14 mouse cellular contexts compared by ENCODE assay signal in genomic region chr14:14354511-14355359, GRCm38 (mm10). TPM values are rescaled to one million over a fixed set of nuclear protein-coding genes. Genes with fewer than 3 reads are reported as not detected.
DNase-seq lines count a peak whose midpoint lies in the region; ATAC-seq lines count a peak whose summit lies in the region.
"Had no signal": no experiment of that assay in that cellular context is flagged by ENCODE, and none has a peak within 500 bp of the region (broad histone marks: within the 10 kb centered on the region; RNA-seq: fewer than 3 reads in every experiment).

No protein-coding gene starts in this region.

- no peaks in the 10 kb centered on the region for H3K27me3 ChIP-seq in embryonic facial prominence, embryonic 11.5 days (ENCODE audit: control insufficient read depth, insufficient read depth, low read length)
- no peaks in the 10 kb centered on the region for H3K27me3 ChIP-seq in midbrain, embryonic 14.5 days (ENCODE audit: control insufficient read depth, insufficient read depth, low read length)
- H3K27me3 ChIP-seq: limb, embryonic 12.5 days; Patski had no signal

- H3K27ac ChIP-seq in embryonic facial prominence, embryonic 11.5 days (replicated peaks; ENCODE audit: low read depth, low read length): no peak overlapping the region
- H3K27ac ChIP-seq in midbrain, embryonic 14.5 days (replicated peaks; ENCODE audit: low read depth, low read length): no peak overlapping the region
- H3K27ac ChIP-seq: limb, embryonic 12.5 days had no signal

- peaks cover 1% of the 10 kb centered on the region for H3K9me3 ChIP-seq in embryonic facial prominence, embryonic 11.5 days (replicated peaks; ENCODE audit: control insufficient read depth, low read length)
- peaks cover 23% of the 10 kb centered on the region for H3K9me3 ChIP-seq in midbrain, embryonic 14.5 days (ENCODE audit: control insufficient read depth, low read length)

- H3K9ac ChIP-seq in embryonic facial prominence, embryonic 11.5 days (replicated peaks; ENCODE audit: low read length): no peak overlapping the region
- H3K9ac ChIP-seq in midbrain, embryonic 14.5 days (replicated peaks; ENCODE audit: low read length): no peak overlapping the region
- H3K9ac ChIP-seq: limb, embryonic 12.5 days had no signal

- H3K4me3 ChIP-seq in embryonic facial prominence, embryonic 11.5 days (ENCODE audit: low read depth, low read length): no peak overlapping the region
- H3K4me3 ChIP-seq in midbrain, embryonic 14.5 days (replicated peaks; ENCODE audit: low read depth, low read length): no peak overlapping the region
- H3K4me3 ChIP-seq: limb, embryonic 12.5 days had no signal

- ATAC-seq in embryonic facial prominence, embryonic 11.5 days (replicated peaks; ENCODE audit: insufficient number of reproducible peaks, low FRiP score, low TSS enrichment, low read depth): 0 out of 2 replicates have a peak, but pooled peaks have one; percentile 6
- ATAC-seq in midbrain, embryonic 14.5 days (ENCODE audit: low FRiP score, low TSS enrichment): peak; percentile 36
- ATAC-seq: Patski had no signal

- 94% methylated on average over 13 of the region's 13 CpGs for WGBS in embryonic facial prominence, embryonic 11.5 days
- 67% methylated on average over 13 of the region's 13 CpGs for WGBS in midbrain, embryonic 14.5 days

- H3K4me1 ChIP-seq in embryonic facial prominence, embryonic 11.5 days (ENCODE audit: control insufficient read depth, insufficient read depth, low read length): no peaks in the 10 kb centered on the region
- H3K4me1 ChIP-seq in midbrain, embryonic 14.5 days (ENCODE audit: control insufficient read depth, insufficient read depth, low read length): no peaks in the 10 kb centered on the region
- H3K4me1 ChIP-seq: limb, embryonic 12.5 days had no signal

- intact Hi-C loops in left cerebral cortex, postnatal 10 days (cut with DNase I): no loop called here

- no peaks in the 10 kb centered on the region for H3K36me3 ChIP-seq in embryonic facial prominence, embryonic 11.5 days (replicated peaks; ENCODE audit: control insufficient read depth, insufficient read depth, low read depth, low read length)
- no peaks in the 10 kb centered on the region for H3K36me3 ChIP-seq in midbrain, embryonic 14.5 days (ENCODE audit: control insufficient read depth, insufficient read depth, low read length)

- no peak overlapping the region for H3K4me2 ChIP-seq in embryonic facial prominence, embryonic 11.5 days (ENCODE audit: low read depth, low read length)
- no peak overlapping the region for H3K4me2 ChIP-seq in midbrain, embryonic 14.5 days (ENCODE audit: low read length)
- H3K4me2 ChIP-seq: limb, embryonic 12.5 days had no signal

- DNase-seq in left cerebral cortex, postnatal 10 days (ENCODE audit: extremely low spot score in 1 of 2, low spot score in 2 of 2): peak; percentile 1 to 41
- DNase-seq in left cerebral cortex, adult 11 months (ENCODE audit: low spot score): no peak
- DNase-seq in T-cell, adult 2 months (ENCODE audit: low spot score): peak; percentile 22
- no peak for DNase-seq in embryonic facial prominence, embryonic 11.5 days (ENCODE audit: low spot score)
- DNase-seq in midbrain, embryonic 14.5 days: peak; percentile 68
- no peak for DNase-seq in gastrocnemius, postnatal 25 days
- no peak for DNase-seq in layer of hippocampus, postnatal 14 days (ENCODE audit: low spot score in 2 of 2)
- DNase-seq: kidney, adult 18-20 months; spleen, adult 18-20 months had no signal

RNA-seq across cellular contexts. Expression of gene Il3ra, which starts 8.7 kb away (rescaled TPM):
- 1 to 10 TPM; 3.4 TPM for total RNA-seq in left cerebral cortex, postnatal 10 days (2021)
- polyA plus RNA-seq in embryonic facial prominence, embryonic 11.5 days (2014; fragmentation: Nextera tagmentation; extraction: Ambion mirVana): 1.4 and 3.8 TPM in 2 replicates
- 2.4 TPM in 2 replicates for polyA plus RNA-seq in midbrain, embryonic 14.5 days (2014; fragmentation: Nextera tagmentation; extraction: Ambion mirVana)
- 1 to 10 TPM; 2.0 to 4.0 TPM for total RNA-seq in gastrocnemius, postnatal 25 days (2021)
- 1 to 10 TPM; 2.8 TPM for total RNA-seq in layer of hippocampus, postnatal 14 days (2021)

RNA-seq across cellular contexts. Expression of gene Olfr31, which starts 32.1 kb away (rescaled TPM):
- not detected for total RNA-seq in left cerebral cortex, postnatal 10 days (2021)
- polyA plus RNA-seq in embryonic facial prominence, embryonic 11.5 days (2014; fragmentation: Nextera tagmentation; extraction: Ambion mirVana): not detected in 2 replicates
- polyA plus RNA-seq in midbrain, embryonic 14.5 days (2014; fragmentation: Nextera tagmentation; extraction: Ambion mirVana): 0.05 TPM in 1 of 2 replicates, not detected in the other
- not detected for total RNA-seq in gastrocnemius, postnatal 25 days (2021)
- total RNA-seq in layer of hippocampus, postnatal 14 days (2021): under 1 TPM in 1 of 2 experiments, not detected in 1; 0.29 TPM
- total RNA-seq: gastrocnemius, postnatal 4 days; megakaryocyte-erythroid progenitor cell, adult 5-6 weeks had no signal
- polyA plus RNA-seq: cortical plate, adult 2 months; limb, embryonic 12.5 days had no signal

RNA-seq across cellular contexts. Expression of gene Olfr721-ps1, which starts 46.4 kb away (rescaled TPM):
- not detected for total RNA-seq in left cerebral cortex, postnatal 10 days (2021)
- polyA plus RNA-seq in embryonic facial prominence, embryonic 11.5 days (2014; fragmentation: Nextera tagmentation; extraction: Ambion mirVana): not detected in 2 replicates
- polyA plus RNA-seq in midbrain, embryonic 14.5 days (2014; fragmentation: Nextera tagmentation; extraction: Ambion mirVana): not detected in 2 replicates
- total RNA-seq in gastrocnemius, postnatal 25 days (2021): not detected
- total RNA-seq in layer of hippocampus, postnatal 14 days (2021): not detected
- total RNA-seq: gastrocnemius, postnatal 4 days; megakaryocyte-erythroid progenitor cell, adult 5-6 weeks had no signal
- polyA plus RNA-seq: cortical plate, adult 2 months; limb, embryonic 12.5 days; Patski had no signal

Comparison
In these comparisons a context has a peak if more than half of its experiments do, and no peak if none do; other contexts are left out.
1. DNase-seq: peak in left cerebral cortex, postnatal 10 days (2 of 2), T-cell, adult 2 months (single experiment) and midbrain, embryonic 14.5 days (single experiment); none in left cerebral cortex, adult 11 months (single experiment), embryonic facial prominence, embryonic 11.5 days (single experiment), gastrocnemius, postnatal 25 days (single experiment) and layer of hippocampus, postnatal 14 days (0 of 2).